Mouse (Mus musculus) embryonic fibroblast, embryonic 13.5 days (primary cell): ENCODE data around the gene Ttc39b.

Experiments
- CTCF ChIP-seq: IDR thresholded peaks from 2 replicates; pipeline ENCODE4 v1.5.1; 2011; ENCODE audit warnings: mild to moderate bottlenecking, control low read depth, low read length, moderate library complexity, borderline replicate concordance; ENCODE audit not compliant: insufficient read depth
- POLR2A ChIP-seq: IDR thresholded peaks from 2 replicates; pipeline ENCODE4 v1.6.1; 2011; ENCODE audit warnings: low read depth, mild to moderate bottlenecking, control low read depth, low read length, moderate library complexity

DNA sequence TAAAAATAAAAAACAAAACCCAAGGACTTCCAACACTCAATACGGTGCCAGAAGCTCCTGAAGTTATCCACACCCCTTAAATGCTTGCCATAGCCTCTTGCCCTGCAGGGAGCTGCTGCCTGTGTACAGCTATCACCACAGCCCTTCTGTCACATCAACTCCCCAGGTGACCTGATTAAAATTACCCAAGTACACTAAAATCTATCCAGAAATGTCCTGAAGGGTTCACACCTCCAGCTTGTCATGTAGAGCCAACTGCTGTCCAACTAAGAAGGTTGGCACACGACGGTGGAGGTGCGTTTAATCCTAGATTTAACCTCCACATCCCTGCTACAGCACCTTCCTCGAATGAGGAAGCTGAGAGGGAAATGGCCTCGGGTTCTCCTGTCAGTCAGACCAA, 113.6 kb downstream of the Ttc39b start:
- TF ChIP-seq CTCF (no peak), POLR2A (no peak)
